Mouse (Mus musculus) T-cell, adult 2 months (primary cell): ENCODE measurements around the gene Lrp3.
"Not testable (repeated sequence)": the region's sequence is repeated elsewhere in the genome, so short reads cannot be mapped to it uniquely, and the experiment has no call there.

Experiments
- DNase-seq: peaks from one replicate; pipeline ENCODE4 v3.0.0; 2022; ENCODE audit warnings: low spot score

The Lrp3 gene

DNA sequence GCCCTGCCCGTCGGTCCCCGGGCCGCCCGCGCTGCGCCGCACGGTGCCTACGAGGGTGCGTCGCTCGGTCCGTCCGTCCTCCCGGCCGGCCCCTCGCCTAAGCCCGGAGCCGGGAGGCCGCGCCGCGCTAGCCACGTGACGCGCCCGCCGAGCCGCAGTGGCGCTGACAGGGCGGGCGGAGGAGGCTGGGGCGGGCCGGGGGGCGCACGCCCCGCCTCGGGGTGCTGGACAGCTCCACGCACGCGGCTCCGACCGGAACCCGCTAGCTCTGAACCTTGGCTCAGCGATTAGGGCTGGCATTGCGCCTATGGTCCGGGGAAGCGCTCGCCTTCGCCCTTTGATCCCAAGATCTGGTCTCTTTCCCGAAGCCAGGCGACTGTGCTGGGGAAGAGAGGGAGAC is at the start of gene Lrp3:
Lrp3 (minus strand) TSS at position 274 of the 400 bp plus-strand sequence.
- no peak for DNase-seq

DNA sequence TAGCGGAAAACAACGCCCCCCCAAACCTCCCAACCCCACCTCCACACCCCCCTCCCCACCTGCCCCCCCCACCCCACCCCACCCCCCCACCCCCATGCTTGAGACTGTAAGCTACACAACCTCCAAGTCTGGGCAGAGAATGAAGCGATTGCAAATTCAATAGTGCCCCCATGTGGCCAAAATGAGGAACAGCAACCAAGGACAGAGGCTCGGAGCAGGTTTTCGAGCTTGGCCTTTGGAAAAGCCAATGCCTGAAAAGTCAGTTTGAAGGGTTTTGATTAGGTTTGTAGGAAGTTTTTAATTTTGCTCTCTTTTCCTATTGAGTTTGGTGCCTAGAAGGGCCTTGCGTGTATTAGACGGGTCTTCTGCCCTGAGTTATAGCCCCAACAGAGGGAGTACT is 49.4 kb upstream of the Lrp3 start:
- peak; percentile 60 for DNase-seq

DNA sequence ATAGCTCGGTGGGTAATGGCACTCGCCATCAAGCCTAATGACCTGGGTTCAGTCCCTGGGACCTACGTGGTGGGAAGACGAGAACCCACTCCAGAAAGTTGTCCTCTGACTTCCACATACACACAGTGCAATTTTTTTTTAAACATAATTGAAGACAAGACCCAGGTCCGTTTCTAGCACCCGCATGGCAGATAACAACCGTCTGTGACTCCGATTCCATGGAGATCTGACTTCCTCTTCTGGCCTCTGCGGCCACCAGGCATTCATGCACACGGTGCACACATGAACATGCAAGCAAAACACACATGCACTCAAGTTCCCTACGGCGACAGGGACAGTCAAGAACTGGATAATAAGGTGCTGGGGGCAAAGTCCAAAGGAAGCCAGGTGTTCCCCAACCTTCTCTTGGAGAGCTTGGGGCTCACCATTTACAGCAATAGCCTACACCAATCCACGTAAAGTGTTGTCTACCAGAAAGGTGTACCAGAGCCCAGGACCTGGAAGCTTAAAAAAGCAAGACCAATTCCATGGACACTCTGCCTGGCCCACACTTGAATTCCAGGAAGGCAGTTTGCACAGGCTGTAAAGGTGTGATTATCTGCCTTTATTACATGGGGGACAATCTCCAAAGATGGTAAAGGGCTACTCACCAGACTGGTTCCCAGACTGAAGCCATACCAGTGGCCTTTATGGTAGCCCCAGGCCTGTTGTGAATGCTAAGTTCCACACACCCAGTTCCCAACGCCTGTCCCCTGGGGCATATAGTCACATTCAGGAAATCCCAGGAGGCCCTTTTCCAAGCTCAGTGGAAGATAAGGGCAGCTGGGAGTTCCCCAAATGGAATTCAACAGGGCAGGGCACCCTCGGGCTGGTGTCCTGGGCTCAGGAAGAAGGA is 48.5 kb upstream of the Lrp3 start:
- DNase-seq = no peak

GRCm38 (mm10) chr7:35259384-35259783 is 44.1 kb upstream of the Lrp3 start:
- no peak for DNase-seq

DNA sequence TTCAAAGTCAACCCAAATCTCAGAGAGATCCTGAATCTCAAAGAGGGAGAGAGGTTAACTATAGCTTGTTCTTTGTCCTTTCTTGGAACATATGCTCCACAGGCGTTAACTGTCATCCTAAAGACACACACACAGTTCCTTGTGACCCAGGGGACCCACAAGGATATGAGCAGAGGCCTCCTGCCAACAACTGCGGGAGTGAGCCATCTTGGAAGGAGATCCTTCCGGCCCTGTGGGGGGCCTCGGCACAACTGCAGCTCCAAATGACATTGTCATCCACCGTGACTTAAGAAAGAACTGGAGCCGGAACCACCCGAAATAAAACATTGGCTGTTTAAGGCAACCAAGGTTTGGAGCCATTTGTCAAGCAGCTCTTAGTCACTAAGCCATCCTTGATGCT is 43.0 kb upstream of the Lrp3 start:
- DNase-seq = no peak

DNA sequence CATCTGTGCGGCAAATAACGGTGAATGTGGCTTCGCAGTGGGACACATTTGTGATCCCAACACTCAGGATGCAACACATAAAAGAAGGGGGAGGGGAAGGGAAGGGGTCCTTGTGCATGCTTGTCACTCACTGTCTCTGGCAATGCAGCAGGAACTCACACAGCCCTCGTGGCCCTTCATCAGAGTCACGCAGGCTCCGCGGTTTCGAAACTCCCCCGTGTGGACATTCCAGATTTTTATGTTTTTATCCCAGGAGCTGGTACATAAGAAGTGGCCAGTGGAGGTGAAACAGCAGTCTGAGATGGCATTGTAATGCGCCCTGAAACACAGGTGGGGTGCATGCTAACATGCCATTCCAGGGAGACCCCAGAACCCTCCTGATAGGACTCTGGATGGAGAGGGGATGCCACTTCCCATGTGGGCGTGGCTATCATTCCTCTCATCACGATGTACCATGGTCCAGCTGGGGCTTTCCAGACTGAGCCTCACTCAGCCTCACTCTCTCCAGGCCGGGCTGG is 36.8 kb upstream of the Lrp3 start:
- DNase-seq = no peak

GRCm38 (mm10) chr7:35237935-35238334 is 22.6 kb upstream of the Lrp3 start:
- DNase-seq = not testable (repeated sequence)

- DNase-seq = peak; percentile 78
Measured at GRCm38 (mm10) chr7:35235308-35235707, 20.0 kb upstream of the Lrp3 start.

DNA sequence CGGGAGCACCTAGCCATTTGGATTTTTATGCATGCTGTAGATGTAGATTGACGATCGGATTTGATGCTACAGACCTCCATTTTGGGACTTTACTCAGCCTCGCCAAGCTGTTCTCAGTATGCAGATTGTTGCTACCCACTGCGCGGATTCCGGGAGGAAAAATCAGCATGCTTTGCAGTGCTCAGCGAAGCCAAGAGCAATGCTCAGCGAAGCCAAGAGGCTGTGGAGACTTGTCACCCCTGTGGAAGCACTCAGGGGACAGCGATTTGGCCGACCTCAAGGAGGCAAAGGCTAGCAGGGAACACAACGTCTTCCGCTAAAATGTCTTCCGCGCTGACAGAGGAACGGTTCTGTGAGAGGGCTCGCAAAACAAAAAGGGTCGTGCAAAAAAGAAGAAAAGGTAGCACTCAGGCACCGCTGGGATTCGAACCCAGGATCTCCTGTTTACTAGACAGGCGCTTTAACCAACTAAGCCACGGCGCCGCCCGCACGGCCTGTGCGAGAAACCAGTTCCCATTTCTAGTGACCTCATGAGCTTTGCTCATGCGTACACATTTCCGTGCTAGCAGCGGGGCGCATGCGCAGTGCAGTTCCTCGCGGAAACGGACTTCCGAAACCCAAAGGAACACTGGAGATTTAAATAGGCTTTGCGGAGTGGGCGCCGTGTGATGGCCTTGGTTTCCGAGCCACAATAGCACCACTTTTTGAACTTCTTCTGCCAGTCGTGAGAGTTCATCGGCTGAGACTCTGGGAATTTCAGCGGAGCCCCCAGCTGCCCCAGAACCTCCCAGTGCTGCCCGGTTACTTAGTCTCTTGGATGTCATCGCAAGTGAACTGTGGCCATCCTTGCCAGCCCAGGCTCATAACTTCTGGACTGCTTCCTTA is 19.3 kb upstream of the Lrp3 start:
- peak; percentile 96 for DNase-seq

GRCm38 (mm10) chr7:35233861-35234260 is 18.6 kb upstream of the Lrp3 start:
- no peak for DNase-seq

DNA sequence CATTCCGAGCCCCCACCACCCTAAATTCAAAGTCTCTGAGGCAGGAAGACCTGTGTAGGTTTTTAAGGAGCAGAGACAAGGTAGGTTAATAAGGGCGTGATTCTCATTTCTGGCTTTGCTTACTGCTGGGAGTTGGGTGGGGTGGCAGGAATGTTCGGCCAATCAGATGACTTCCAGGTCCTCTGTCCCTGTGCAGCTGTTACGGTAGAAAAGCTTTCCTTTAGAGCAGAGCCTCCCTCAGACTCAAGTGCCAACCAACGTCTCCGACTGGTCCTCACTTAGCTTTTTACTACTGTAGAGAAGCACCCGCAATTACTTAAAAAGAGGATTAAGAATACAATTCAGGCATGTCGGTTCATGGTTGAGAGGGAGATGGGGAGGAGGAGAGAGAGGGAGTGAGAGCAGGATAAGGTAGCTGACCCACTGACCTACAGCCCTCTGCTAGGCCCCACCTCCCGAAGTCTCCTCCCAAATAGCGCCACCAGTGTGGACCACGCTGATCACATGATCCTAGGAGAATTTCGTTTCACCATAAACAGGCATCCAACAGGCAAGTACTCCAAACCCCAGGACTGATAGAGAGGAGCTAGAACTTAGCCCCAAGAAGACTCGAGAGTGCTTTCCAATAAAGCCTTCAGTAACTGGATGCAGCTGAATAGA is 17.6 kb upstream of the Lrp3 start:
- no peak for DNase-seq

GRCm38 (mm10) chr7:35230333-35230732 is 15.0 kb upstream of the Lrp3 start:
- DNase-seq = no peak

- no peak for DNase-seq
Measured at GRCm38 (mm10) chr7:35220694-35221365, 5.5 kb upstream of the Lrp3 start.

GRCm38 (mm10) chr7:35215731-35216130 is 433 bp upstream of the Lrp3 start:
- no peak for DNase-seq

DNA sequence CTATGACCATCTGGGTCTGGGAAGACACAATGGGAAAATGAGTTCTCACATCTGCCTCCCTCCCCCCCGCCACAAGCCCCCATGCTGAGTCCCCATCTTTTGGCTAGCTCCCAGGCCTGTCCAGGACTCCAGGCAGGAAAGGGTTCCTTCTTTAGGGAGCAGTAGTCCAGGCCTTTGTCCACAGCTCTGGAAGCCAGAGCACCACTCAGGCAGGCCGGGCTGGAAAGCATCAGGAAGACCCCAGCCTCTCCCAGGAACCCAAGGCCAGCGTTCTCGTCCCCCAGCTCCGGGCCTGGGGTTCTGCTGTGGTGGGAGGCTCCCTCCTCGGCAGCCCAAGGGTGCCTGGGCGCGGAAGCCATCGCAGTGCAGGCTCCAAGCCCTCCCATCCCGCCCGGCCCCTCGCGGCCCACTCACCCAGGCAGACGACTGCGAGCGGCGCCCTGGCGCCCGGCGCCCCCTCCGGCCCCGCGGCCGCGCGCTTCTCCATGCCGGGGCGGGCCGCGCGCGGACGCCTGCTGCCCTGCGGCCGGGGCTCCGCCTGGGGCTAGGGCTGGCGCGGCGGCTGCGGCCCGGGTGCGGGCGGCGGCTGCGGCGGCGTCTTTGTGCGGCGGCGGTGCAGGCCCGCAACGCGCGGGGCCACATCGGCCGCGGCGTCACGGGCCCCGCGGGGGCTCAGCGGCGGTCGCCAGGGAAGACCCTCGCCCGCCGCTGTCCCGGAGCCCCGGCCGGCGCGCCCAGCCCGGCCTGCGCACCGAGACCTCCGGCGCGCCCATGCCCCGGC is 666 bp downstream of the Lrp3 start:
- no peak for DNase-seq

DNA sequence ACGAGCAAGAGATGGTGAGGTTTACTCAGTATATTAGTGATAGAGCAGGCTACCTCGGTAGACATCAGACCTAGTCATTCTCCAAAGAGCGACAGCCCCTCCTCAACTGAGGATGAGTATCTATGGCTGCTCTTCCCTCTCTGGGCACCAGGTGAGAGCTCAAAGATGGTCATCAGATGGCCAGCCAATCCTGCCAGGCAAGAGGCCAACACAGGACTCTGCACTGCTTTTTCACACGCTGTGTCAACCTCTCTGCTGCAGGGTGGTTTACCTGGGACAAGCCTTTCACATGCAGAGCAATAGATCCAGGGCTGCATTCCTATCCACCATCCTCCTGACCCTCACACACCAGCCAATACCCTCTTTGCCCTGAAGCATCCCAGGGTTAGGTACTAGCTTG is 3.5 kb downstream of the Lrp3 start:
- no peak for DNase-seq

GRCm38 (mm10) chr7:35199755-35200154 is 15.5 kb downstream of the Lrp3 start:
- no peak for DNase-seq

- no peak for DNase-seq
Measured at GRCm38 (mm10) chr7:35198981-35199754, 16.1 kb downstream of the Lrp3 start.

DNA sequence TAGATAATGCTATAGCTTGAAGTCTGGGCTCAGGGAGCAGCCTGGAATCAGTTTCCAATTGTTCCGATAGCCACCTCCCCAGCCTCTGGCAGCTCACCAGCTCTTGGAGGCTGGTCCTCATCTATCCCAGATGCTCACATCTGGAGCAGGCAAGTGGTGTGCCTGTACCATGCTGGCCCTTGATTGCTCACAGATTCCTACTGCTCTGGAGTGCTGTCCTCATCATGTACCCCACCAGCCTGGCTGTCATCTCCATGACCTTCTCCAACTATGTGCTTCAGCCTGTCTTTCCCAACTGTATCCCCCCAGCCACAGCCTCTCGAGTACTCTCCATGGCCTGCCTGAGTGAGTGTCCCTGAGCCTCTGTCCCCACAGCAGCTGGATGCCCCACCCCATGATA is 18.3 kb downstream of the Lrp3 start:
- DNase-seq = no peak

DNA sequence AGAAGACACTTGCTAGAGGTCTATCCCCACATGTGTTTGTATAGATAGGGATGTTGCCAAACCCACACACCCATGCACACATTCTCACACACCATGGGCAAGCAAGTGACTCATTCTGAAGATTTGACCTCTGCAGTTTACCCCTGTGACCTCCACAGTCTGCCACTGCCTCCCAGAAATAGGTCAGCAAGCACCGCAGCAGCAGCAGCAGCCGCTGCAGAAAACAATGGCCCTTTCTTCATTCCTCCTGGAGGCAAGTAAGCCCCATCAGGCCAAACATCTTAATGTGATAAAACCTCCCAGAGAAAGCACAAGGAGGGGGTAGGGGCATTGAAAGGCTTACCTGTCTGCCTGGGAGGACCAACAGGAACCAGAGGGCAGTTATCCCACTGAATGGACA is 24.0 kb downstream of the Lrp3 start:
- no peak for DNase-seq
